ENCODE assay signal across 8 mouse cellular contexts in genomic region chr3:30968531-30969092, GRCm38 (mm10). TPM values are rescaled to one million over a fixed set of nuclear protein-coding genes. Genes with fewer than 3 reads are reported as not detected.
A peak's percentile ranks its signal among the peaks of the same experiment; 100 is the strongest.
DNase-seq lines count a peak whose midpoint lies in the region; ATAC-seq and TF ChIP-seq lines count a peak whose summit lies in the region.

No protein-coding gene starts in this region.

- peak; percentile 65 for ATAC-seq in hindbrain, embryonic 16.5 days

- H3K4me2 ChIP-seq in hindbrain, embryonic 16.5 days (ENCODE audit: low read length), result peak overlapping the region; percentile 75

- no peaks in the 10 kb centered on the region for H3K9me3 ChIP-seq in hindbrain, embryonic 16.5 days (ENCODE audit: control insufficient read depth, low read length)
- H3K9me3 ChIP-seq in megakaryocyte, embryonic 14.5 days, result no peaks in the 10 kb centered on the region

- WGBS in hindbrain, embryonic 16.5 days, result under 1% methylated on average over 33 of the region's 54 CpGs

- H3K27me3 ChIP-seq in hindbrain, embryonic 16.5 days (replicated peaks; ENCODE audit: control insufficient read depth, insufficient read depth, low read length), result no peaks in the 10 kb centered on the region
- H3K27me3 ChIP-seq in megakaryocyte, embryonic 14.5 days (replicated peaks), result no peaks in the 10 kb centered on the region

- H3K9ac ChIP-seq in hindbrain, embryonic 16.5 days (ENCODE audit: low read depth, low read length), result peak overlapping the region; percentile 97

- DNase-seq in adrenal gland, adult (ENCODE audit: inconsistent age in 2 of 2, low spot score in 1 of 2), result peak; percentile 69 to 89
- DNase-seq in cerebellum, postnatal 36 days, result peak; percentile 48 to 49
- peak; percentile 60 for DNase-seq in gastrocnemius, adult 2 months
- peak; percentile 49 to 50 for DNase-seq in left cerebral cortex, postnatal 14 days (ENCODE audit: low spot score in 2 of 2)
- peak; percentile 46 for DNase-seq in right cerebral cortex, postnatal 14 days
- peak; percentile 59 for DNase-seq in yolk sac, embryonic 10.5 days (ENCODE audit: low spot score)

- peaks cover 5% of the 10 kb centered on the region for H3K4me1 ChIP-seq in hindbrain, embryonic 16.5 days (ENCODE audit: control insufficient read depth, insufficient read depth, low read depth, low read length)
- H3K4me1 ChIP-seq in megakaryocyte, embryonic 14.5 days, result peaks cover 42% of the 10 kb centered on the region

- H3K27ac ChIP-seq in gastrocnemius, adult 2 months, result peak overlapping the region; percentile 95
- peak overlapping the region; percentile 93 for H3K27ac ChIP-seq in hindbrain, embryonic 16.5 days (ENCODE audit: low read depth, low read length)

- H3K4me3 ChIP-seq in gastrocnemius, adult 2 months, result peak overlapping the region; percentile 92
- peak overlapping the region; percentile 99 for H3K4me3 ChIP-seq in hindbrain, embryonic 16.5 days (ENCODE audit: low read length)
- peak overlapping the region; percentile 99 for H3K4me3 ChIP-seq in megakaryocyte, embryonic 14.5 days (replicated peaks)

- H3K36me3 ChIP-seq in hindbrain, embryonic 16.5 days (ENCODE audit: control insufficient read depth, insufficient read depth, low read length), result peaks cover 9% of the 10 kb centered on the region
- peaks cover 30% of the 10 kb centered on the region for H3K36me3 ChIP-seq in megakaryocyte, embryonic 14.5 days (replicated peaks; ENCODE audit: low read length)

- TF ChIP-seq CTCF in gastrocnemius, adult 2 months (IDR thresholded peaks at IDR 0.05), result no peak

- intact Hi-C loops in gastrocnemius, adult 2 months (cut with DNase I), result loop anchor here (1.0 kb wide), 1 partner anchor 27 kb away; the partner anchor contains the start of gene Prkci
- intact Hi-C loops in left cerebral cortex, postnatal 14 days (cut with DNase I), result loop anchor here (10.0 kb wide), 1 partner anchor 364 kb away; the partner anchor contains the start of gene Mynn

RNA-seq across cellular contexts. Expression of gene Phc3, which starts 0.6 kb away (rescaled TPM):
- total RNA-seq in gastrocnemius, adult 2 months (2021), result 10 to 100 TPM; 12.7 to 13.9 TPM
- polyA plus RNA-seq in hindbrain, embryonic 16.5 days (2015; fragmentation: Nextera tagmentation; extraction: Ambion mirVana), result 7.0 TPM in 2 replicates
- total RNA-seq in left cerebral cortex, postnatal 14 days (2021), result 10 to 100 TPM; 33.0 to 36.2 TPM
- polyA plus RNA-seq in megakaryocyte, embryonic 14.5 days (2012; ENCODE audit: insufficient read depth, low replicate concordance), result 0.60 and 0.92 TPM in 2 replicates

RNA-seq across cellular contexts. Expression of gene Prkci, which starts 26.9 kb away (rescaled TPM):
- total RNA-seq in gastrocnemius, adult 2 months (2021), result 1 to 10 TPM; 4.3 to 6.3 TPM
- 25.3 and 27.9 TPM in 2 replicates for polyA plus RNA-seq in hindbrain, embryonic 16.5 days (2015; fragmentation: Nextera tagmentation; extraction: Ambion mirVana)
- total RNA-seq in left cerebral cortex, postnatal 14 days (2021), result 10 to 100 TPM; 58.3 to 72.2 TPM
- 1.0 TPM in 1 of 2 replicates, not detected in the other for polyA plus RNA-seq in megakaryocyte, embryonic 14.5 days (2012; ENCODE audit: insufficient read depth, low replicate concordance)

Comparison
In these comparisons a context has a peak if more than half of its experiments do, and no peak if none do; other contexts are left out.
1. Peak in every context shown above with its lines: DNase-seq, ATAC-seq, H3K4me3 ChIP-seq and H3K27ac ChIP-seq.
2. RNA of gene Prkci, which starts 26.9 kb away (total RNA-seq): 58.3 to 72.2 TPM in left cerebral cortex, postnatal 14 days; 4.3 to 6.3 TPM in gastrocnemius, adult 2 months; every median in the first group is over 4 times any median in the second.